In the genomic region with DNA sequence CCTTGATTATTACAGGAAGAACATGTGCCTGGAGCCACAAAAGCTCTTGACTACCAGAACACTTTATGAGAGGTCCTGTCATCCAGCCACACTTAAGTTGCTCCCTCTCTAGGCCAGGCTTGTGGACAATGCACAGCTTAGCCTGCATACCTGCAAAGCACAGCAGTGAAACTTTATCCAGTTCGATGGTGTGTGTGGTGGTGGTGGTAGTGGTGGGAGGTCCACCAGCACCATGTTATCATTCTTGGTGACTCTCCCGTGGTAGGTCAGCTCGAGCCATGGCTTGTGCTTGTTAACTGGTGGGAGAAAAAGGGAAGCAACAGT, we compare ENCODE assay signal across 15 mouse cellular contexts. TPM values are rescaled to one million over a fixed set of nuclear protein-coding genes. Genes with fewer than 3 reads are reported as not detected.
DNase-seq lines count a peak whose midpoint lies in the region; ATAC-seq lines count a peak whose summit lies in the region.
"Not testable (repeated sequence)": the region's sequence is repeated elsewhere in the genome, so short reads cannot be mapped to it uniquely, and the experiment has no call there.
"Had no signal": no experiment of that assay in that cellular context is flagged by ENCODE, and none has a peak within 500 bp of the region (broad histone marks: within the 10 kb centered on the region; RNA-seq: fewer than 3 reads in every experiment).

No protein-coding gene starts in this region.

- 78% methylated on average over 3 of the region's 3 CpGs for WGBS in forebrain, embryonic 14.5 days
- WGBS in hindbrain, embryonic 11.5 days: 73% methylated on average over 3 of the region's 3 CpGs
- 75% methylated on average over 3 of the region's 3 CpGs for WGBS in intestine, embryonic 14.5 days
- WGBS in limb, embryonic 11.5 days: 92% methylated on average over 3 of the region's 3 CpGs
- WGBS in liver, embryonic 15.5 days (ENCODE audit: insufficient replicate concordance): 54% methylated on average over 3 of the region's 3 CpGs
- WGBS in midbrain, embryonic 12.5 days: 83% methylated on average over 3 of the region's 3 CpGs
- 68% methylated on average over 3 of the region's 3 CpGs for WGBS in neural tube, embryonic 14.5 days

- H3K9me3 ChIP-seq in forebrain, embryonic 14.5 days (replicated peaks; ENCODE audit: control insufficient read depth, low read length); hindbrain, embryonic 11.5 days (ENCODE audit: control insufficient read depth, low read length); intestine, embryonic 14.5 days (ENCODE audit: control insufficient read depth, low read length); limb, embryonic 11.5 days (ENCODE audit: control insufficient read depth, low read length); liver, embryonic 15.5 days (replicated peaks); midbrain, embryonic 12.5 days; neural tube, embryonic 14.5 days (ENCODE audit: control insufficient read depth, low read length): not testable (repeated sequence)

- not testable (repeated sequence) for H3K27me3 ChIP-seq in forebrain, embryonic 14.5 days (replicated peaks; ENCODE audit: control insufficient read depth, insufficient read depth, low read length); hindbrain, embryonic 11.5 days (ENCODE audit: control insufficient read depth, insufficient read depth, low read length); intestine, embryonic 14.5 days (replicated peaks; ENCODE audit: control insufficient read depth, insufficient read depth, low read length); limb, embryonic 11.5 days (ENCODE audit: control insufficient read depth, insufficient read depth, low read length); liver, embryonic 15.5 days; midbrain, embryonic 12.5 days; neural tube, embryonic 14.5 days (ENCODE audit: control insufficient read depth, insufficient read depth, low read length)

- ATAC-seq in cerebellum, adult (ENCODE audit: insufficient number of reproducible peaks, low FRiP score, low TSS enrichment): peak; percentile 26; the same call in 1 of the 2 replicates
- 0 out of 2 replicates have a peak, but pooled peaks have one; percentile 10 for ATAC-seq in forebrain, embryonic 14.5 days
- ATAC-seq in hindbrain, embryonic 11.5 days (ENCODE audit: low FRiP score): peak; percentile 33; the same call in 1 of the 2 replicates
- peak; percentile 5; the same call in 1 of the 2 replicates for ATAC-seq in intestine, embryonic 14.5 days (replicated peaks; ENCODE audit: low FRiP score, low TSS enrichment, low read depth)
- peak; percentile 42 for ATAC-seq in limb, embryonic 11.5 days (ENCODE audit: insufficient number of reproducible peaks, low FRiP score, low TSS enrichment, low read depth)
- ATAC-seq in liver, embryonic 15.5 days (ENCODE audit: insufficient read depth): peak; percentile 40; the same call in 1 of the 2 replicates
- ATAC-seq in midbrain, embryonic 12.5 days (ENCODE audit: low FRiP score, low read depth): 0 out of 2 replicates have a peak, but pooled peaks have one; percentile 31
- ATAC-seq in neural tube, embryonic 14.5 days (ENCODE audit: low read depth): 0 out of 2 replicates have a peak, but pooled peaks have one; percentile 39

- DNase-seq in forebrain, embryonic 14.5 days (ENCODE audit: low spot score); hindbrain, embryonic 11.5 days (ENCODE audit: low spot score); intestine, embryonic 14.5 days (ENCODE audit: low spot score); limb, embryonic 11.5 days (ENCODE audit: low spot score): not testable (repeated sequence)

- not testable (repeated sequence) for H3K9ac ChIP-seq in forebrain, embryonic 14.5 days (ENCODE audit: low read length); hindbrain, embryonic 11.5 days (ENCODE audit: low read depth, low read length); intestine, embryonic 14.5 days (ENCODE audit: low read length); limb, embryonic 11.5 days (ENCODE audit: low read length); liver, embryonic 15.5 days; midbrain, embryonic 12.5 days (replicated peaks); neural tube, embryonic 14.5 days (replicated peaks; ENCODE audit: low read depth, low read length)

- H3K4me2 ChIP-seq in forebrain, embryonic 14.5 days (ENCODE audit: low read length); hindbrain, embryonic 11.5 days (replicated peaks; ENCODE audit: low read depth, low read length); intestine, embryonic 14.5 days (ENCODE audit: low read length); limb, embryonic 11.5 days (ENCODE audit: low read depth, severe bottlenecking); liver, embryonic 15.5 days; midbrain, embryonic 12.5 days (replicated peaks); neural tube, embryonic 14.5 days (ENCODE audit: low read depth, low read length): not testable (repeated sequence)

- H3K36me3 ChIP-seq in forebrain, embryonic 14.5 days (ENCODE audit: control insufficient read depth, insufficient read depth, low read length); hindbrain, embryonic 11.5 days (ENCODE audit: control insufficient read depth, insufficient read depth, low read length); intestine, embryonic 14.5 days (ENCODE audit: control insufficient read depth, insufficient read depth, low read length); limb, embryonic 11.5 days (ENCODE audit: control insufficient read depth, insufficient read depth, low read length); liver, embryonic 15.5 days (replicated peaks); midbrain, embryonic 12.5 days; neural tube, embryonic 14.5 days (ENCODE audit: control insufficient read depth, insufficient read depth, low read length): not testable (repeated sequence)

- H3K4me3 ChIP-seq in forebrain, embryonic 14.5 days (ENCODE audit: low read depth, low read length); hindbrain, embryonic 11.5 days (ENCODE audit: low read depth, low read length); intestine, embryonic 14.5 days (ENCODE audit: low read depth, low read length); limb, embryonic 11.5 days (ENCODE audit: low read depth, low read length); liver, embryonic 15.5 days (replicated peaks); midbrain, embryonic 12.5 days; neural tube, embryonic 14.5 days (ENCODE audit: low read depth, low read length): not testable (repeated sequence)

- not testable (repeated sequence) for H3K4me1 ChIP-seq in forebrain, embryonic 14.5 days (ENCODE audit: control insufficient read depth, insufficient read depth, low read length); hindbrain, embryonic 11.5 days (replicated peaks; ENCODE audit: control insufficient read depth, insufficient read depth, low read length); intestine, embryonic 14.5 days (replicated peaks; ENCODE audit: control insufficient read depth, insufficient read depth, low read length); limb, embryonic 11.5 days (ENCODE audit: control insufficient read depth, insufficient read depth, low read length); liver, embryonic 15.5 days (replicated peaks); midbrain, embryonic 12.5 days; neural tube, embryonic 14.5 days (ENCODE audit: control insufficient read depth, insufficient read depth, low read length)

- not testable (repeated sequence) for H3K27ac ChIP-seq in forebrain, embryonic 14.5 days (ENCODE audit: low read depth, low read length); hindbrain, embryonic 11.5 days (ENCODE audit: low read depth, low read length); intestine, embryonic 14.5 days (ENCODE audit: low read depth); limb, embryonic 11.5 days (replicated peaks; ENCODE audit: low read depth, low read length); liver, embryonic 15.5 days (replicated peaks); midbrain, embryonic 12.5 days (replicated peaks); neural tube, embryonic 14.5 days (ENCODE audit: low read depth, low read length)

RNA-seq across cellular contexts. Expression of a gene that starts 19.7 kb away (rescaled TPM):
- not detected in 2 replicates for polyA plus RNA-seq in forebrain, embryonic 14.5 days (2014; fragmentation: Nextera tagmentation; extraction: Ambion mirVana)
- polyA plus RNA-seq in hindbrain, embryonic 11.5 days (2014; fragmentation: Nextera tagmentation; extraction: Ambion mirVana): not detected in 2 replicates
- not detected in 2 replicates for polyA plus RNA-seq in intestine, embryonic 14.5 days (2014; fragmentation: Nextera tagmentation; extraction: Ambion mirVana)
- polyA plus RNA-seq in limb, embryonic 11.5 days (2014; fragmentation: Nextera tagmentation; extraction: Ambion mirVana): not detected in 2 replicates
- not detected in 2 replicates for polyA plus RNA-seq in liver, embryonic 15.5 days (2015; fragmentation: Nextera tagmentation; extraction: Ambion mirVana)
- not detected in 2 replicates for polyA plus RNA-seq in midbrain, embryonic 12.5 days (2016; fragmentation: Nextera tagmentation; extraction: Ambion mirVana)
- not detected in 2 replicates for polyA plus RNA-seq in neural tube, embryonic 14.5 days (2014; fragmentation: Nextera tagmentation; extraction: Ambion mirVana)
- polyA plus RNA-seq: CD4-positive, CD25-positive, alpha-beta regulatory T cell, adult 4 months; embryonic facial prominence, embryonic 11.5 days; forebrain, embryonic 11.5 days; G1E; heart, embryonic 10.5 days; lung, adult 2 months; macrophage had no signal
